Mouse (Mus musculus) heart, embryonic 14.5 days (tissue): ENCODE results near the gene Amhr2. TPM values are rescaled to one million over a fixed set of nuclear protein-coding genes. Genes with fewer than 3 reads are reported as not detected.
A peak's percentile ranks its signal among the peaks of the same experiment; 100 is the strongest.

ENCODE experiments used
- ATAC-seq: fragments of 200-750 bp; cut with Nextera tagmentation; 2 replicates; pipeline ENCODE4 v1.8.0; 2017; ENCODE audit warnings: low read depth, moderate TSS enrichment; ENCODE audit not compliant: insufficient number of reproducible peaks, insufficient read depth, low FRiP score
- H3K27ac ChIP-seq, 2 experiments: fragments of 200-500 bp in 1 of 2; fragments of 300-500 bp in 1 of 2; sonication (generic) in 1 of 2; replicated peaks in 1 of 2; 2 replicates each; pipeline ENCODE4 v1.5.1; 2012 to 2014; ENCODE audit warnings: low read depth in 2 of 2, low read length in 2 of 2, control low read depth in 1 of 2, mild to moderate bottlenecking in 1 of 2, mixed read lengths in 1 of 2; ENCODE audit not compliant: control insufficient read depth in 1 of 2, insufficient read depth in 1 of 2
- H3K27me3 ChIP-seq: fragments of 300-500 bp; sonication (generic); 2 replicates; pipeline ENCODE4 v1.6.1; 2014; ENCODE audit warnings: mild to moderate bottlenecking, low read length, control low read depth; ENCODE audit not compliant: control insufficient read depth, insufficient read depth
- H3K36me3 ChIP-seq: fragments of 300-500 bp; sonication (generic); 2 replicates; pipeline ENCODE4 v1.6.1; 2014; ENCODE audit warnings: mild to moderate bottlenecking, control low read depth, low read length, mixed read lengths; ENCODE audit not compliant: control insufficient read depth, insufficient read depth
- H3K4me1 ChIP-seq, 2 experiments: fragments of 200-500 bp in 1 of 2; fragments of 300-500 bp in 1 of 2; sonication (generic) in 1 of 2; 2 replicates each; pipeline ENCODE4 v1.6.1; 2012 to 2014; ENCODE audit warnings: low read length in 2 of 2, control low read depth in 1 of 2, mixed read lengths in 1 of 2; ENCODE audit not compliant: control insufficient read depth in 2 of 2, insufficient read depth in 2 of 2
- H3K4me2 ChIP-seq: fragments of 300-500 bp; sonication (generic); 2 replicates; pipeline ENCODE4 v1.6.1; 2014; ENCODE audit warnings: mild to moderate bottlenecking, low read length
- H3K4me3 ChIP-seq, 2 experiments: fragments of 200-500 bp in 1 of 2; fragments of 300-500 bp in 1 of 2; sonication (generic) in 1 of 2; 2 replicates each; pipeline ENCODE4 v1.5.1; 2012 to 2014; ENCODE audit warnings: low read length in 2 of 2, mild to moderate bottlenecking in 2 of 2, control low read depth in 1 of 2, low read depth in 1 of 2, moderate library complexity in 1 of 2; ENCODE audit not compliant: control insufficient read depth in 1 of 2, insufficient read depth in 1 of 2
- H3K9ac ChIP-seq: fragments of 300-500 bp; sonication (generic); 2 replicates; pipeline ENCODE4 v1.6.1; 2014; ENCODE audit warnings: mild to moderate bottlenecking, low read length
- H3K9me3 ChIP-seq: fragments of 300-500 bp; sonication (generic); 2 replicates; pipeline ENCODE4 v1.6.1; 2016; ENCODE audit warnings: low read length, control low read depth; ENCODE audit not compliant: control insufficient read depth
- WGBS: fragments of 180-500 bp; shearing (Covaris S2); extraction: QIAGEN DNeasy Blood & Tissue Kit; methylation state at CpG from one replicate; pipeline ENCODE4 v1.1.7; 2014; 5-methylcytosine and 5-hydroxymethylcytosine counted together
- polyA plus RNA-seq: library from polyadenylated mRNA; unstranded; fragments of >200 nt; fragmentation: Nextera tagmentation; extraction: Ambion mirVana; gene quantifications from 2 replicates; pipeline ENCODE4 v1.2.1, GENCODE M21; 2014

Amhr2 gene
- polyA plus RNA-seq, 1 experiment from 2014 or later = 2.1 TPM

DNA sequence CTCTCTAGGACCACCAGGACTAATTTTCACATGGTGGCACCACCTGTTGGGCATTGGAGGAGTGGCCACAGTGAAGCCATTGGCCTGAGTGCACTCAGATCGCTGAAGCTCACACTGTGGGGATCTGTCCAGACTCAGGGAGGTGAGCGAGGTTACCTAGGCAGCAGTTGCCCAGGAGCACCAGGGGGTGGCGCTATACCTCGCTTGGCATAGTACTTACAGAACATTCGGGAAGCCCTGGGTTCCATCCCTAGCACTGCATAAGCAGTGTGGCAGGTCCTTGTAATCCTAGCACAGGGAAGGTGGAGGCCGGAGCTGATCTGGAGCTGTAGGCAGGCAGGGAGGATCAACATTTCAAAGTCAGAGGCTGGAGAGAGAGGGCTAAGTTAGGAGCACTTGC is 10.8 kb downstream of the Amhr2 start:
- peaks cover 9 to 22% of the 10 kb centered on the region in 2 experiments for H3K4me1 ChIP-seq
- H3K9me3 ChIP-seq = no peaks in the 10 kb centered on the region
- WGBS = 35% methylated on average over 6 of the region's 6 CpGs
- H3K9ac ChIP-seq = no peak overlapping the region
- H3K36me3 ChIP-seq = no peaks in the 10 kb centered on the region
- H3K27ac ChIP-seq = no peak overlapping the region
- H3K4me2 ChIP-seq = no peak overlapping the region
- no peaks in the 10 kb centered on the region for H3K27me3 ChIP-seq
- H3K4me3 ChIP-seq = no peak overlapping the region
- ATAC-seq = no peak

DNA sequence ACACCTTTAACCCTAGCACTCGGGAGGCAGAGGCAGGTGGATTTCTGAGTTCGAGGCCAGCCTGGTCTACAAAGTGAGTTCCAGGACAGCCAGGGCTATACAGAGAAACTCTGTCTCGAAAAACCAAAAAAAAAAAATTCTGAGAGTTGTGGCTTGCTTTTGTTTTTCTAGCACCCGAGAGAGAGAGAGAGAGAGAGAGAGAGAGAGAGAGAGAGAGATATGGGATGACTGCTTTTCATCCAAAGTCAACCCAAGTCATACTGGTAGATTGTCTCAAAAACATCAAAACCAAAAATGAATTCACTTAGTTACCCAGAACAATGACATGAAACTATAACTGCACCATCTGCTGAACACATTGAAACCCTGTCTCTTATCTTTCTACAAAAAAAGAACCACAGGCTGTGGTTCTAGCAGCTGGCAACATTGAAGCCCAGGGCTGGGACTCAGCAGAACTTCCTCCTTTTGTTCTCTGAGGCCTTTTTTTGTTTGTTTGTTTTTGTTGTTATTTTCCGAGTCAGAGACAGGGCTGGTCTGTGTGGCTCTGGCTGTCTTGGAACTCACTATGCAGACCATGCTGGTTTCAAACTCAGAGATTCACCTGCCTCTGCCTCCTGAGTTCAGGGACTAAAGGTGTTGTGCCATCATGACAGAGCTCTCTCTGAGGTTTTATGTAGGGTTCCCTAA is 13.0 kb downstream of the Amhr2 start:
- peak overlapping the region; percentile 77 for H3K4me2 ChIP-seq
- 58% methylated on average over 5 of the region's 5 CpGs for WGBS
- H3K9ac ChIP-seq = peak overlapping the region; percentile 74
- peaks cover 9% of the 10 kb centered on the region for H3K36me3 ChIP-seq
- no peaks in the 10 kb centered on the region for H3K27me3 ChIP-seq
- no peaks in the 10 kb centered on the region for H3K9me3 ChIP-seq
- no peak for ATAC-seq
- peak overlapping the region in 1 of 2 experiments; percentile 56; a peak in 2 of 4 replicates for H3K4me3 ChIP-seq
- peaks cover 9 to 28% of the 10 kb centered on the region in 2 experiments for H3K4me1 ChIP-seq
- peak overlapping the region in 1 of 2 experiments; percentile 70; a peak in 2 of 4 replicates for H3K27ac ChIP-seq

DNA sequence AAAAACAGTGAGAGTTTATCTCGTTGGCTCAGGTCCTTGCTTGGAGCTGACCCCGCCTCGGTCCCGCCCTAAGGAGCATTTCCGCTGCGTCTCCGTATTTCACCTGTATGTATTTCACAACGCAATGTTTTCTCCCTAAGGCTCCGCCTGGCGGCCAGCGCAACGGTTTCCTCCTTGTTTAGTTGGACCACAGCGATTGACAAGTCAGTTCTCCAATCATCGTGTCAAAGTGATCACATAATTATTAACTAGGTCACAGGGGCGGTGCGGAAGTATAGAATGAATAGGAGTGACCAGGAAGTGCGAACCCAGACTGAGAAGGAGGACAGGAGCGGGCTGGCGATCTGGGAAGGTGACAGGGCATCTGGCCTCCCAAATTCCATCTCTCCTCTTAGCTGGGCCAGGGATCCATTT is 13.7 kb downstream of the Amhr2 start, which contains the start of gene Prr13:
TSS of gene Prr13 (plus strand) at position 125 of the 414 bp plus-strand sequence.
- Histone ChIP-seq H3K9ac (peak within 1 kb of the TSS; percentile 74), H3K9me3 (no peaks in the 10 kb centered on the region), H3K4me2 (peak within 1 kb of the TSS; percentile 77), H3K27ac (peak within 1 kb of the TSS in 1 of 2 experiments; percentile 70; a peak in 3 of 4 replicates), H3K4me1 (peaks cover 9 to 28% of the 10 kb centered on the region in 2 experiments), H3K4me3 (peak within 1 kb of the TSS; percentile 37 to 56), H3K36me3 (peaks cover 12% of the 10 kb centered on the region), H3K27me3 (no peaks in the 10 kb centered on the region)
- ATAC-seq = peak; percentile 76
- under 1% methylated on average over 19 of the region's 19 CpGs for WGBS

DNA sequence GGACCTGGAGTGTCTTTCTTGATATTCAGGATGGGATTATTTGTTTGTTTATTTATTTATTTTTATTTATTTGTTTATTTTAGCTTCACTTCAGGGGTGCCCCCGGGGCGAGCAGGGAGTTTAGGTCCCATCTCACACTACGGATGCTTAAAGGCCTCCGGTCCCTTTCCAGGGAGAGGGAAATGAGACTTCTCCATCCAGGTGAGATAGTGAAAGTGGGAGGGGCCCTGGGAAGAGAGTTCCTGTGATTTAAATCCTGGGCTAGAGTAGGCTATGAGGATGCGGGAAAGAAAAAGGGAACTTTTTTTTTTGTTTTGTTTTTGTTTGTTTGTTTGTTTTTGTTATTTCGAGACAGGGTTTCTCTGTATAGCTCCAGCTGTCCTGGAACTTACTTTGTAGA is 14.2 kb downstream of the Amhr2 start:
- no peak for ATAC-seq
- Histone ChIP-seq H3K36me3 (peaks cover 12% of the 10 kb centered on the region), H3K27ac (peak overlapping the region in 1 of 2 experiments; percentile 70; a peak in 2 of 4 replicates), H3K4me2 (peak overlapping the region; percentile 77), H3K4me1 (peaks cover 9 to 28% of the 10 kb centered on the region in 2 experiments), H3K9ac (peak overlapping the region; percentile 74), H3K27me3 (no peaks in the 10 kb centered on the region), H3K9me3 (no peaks in the 10 kb centered on the region), H3K4me3 (peak overlapping the region; percentile 37 to 56)
- 35% methylated on average over 6 of the region's 6 CpGs for WGBS

DNA sequence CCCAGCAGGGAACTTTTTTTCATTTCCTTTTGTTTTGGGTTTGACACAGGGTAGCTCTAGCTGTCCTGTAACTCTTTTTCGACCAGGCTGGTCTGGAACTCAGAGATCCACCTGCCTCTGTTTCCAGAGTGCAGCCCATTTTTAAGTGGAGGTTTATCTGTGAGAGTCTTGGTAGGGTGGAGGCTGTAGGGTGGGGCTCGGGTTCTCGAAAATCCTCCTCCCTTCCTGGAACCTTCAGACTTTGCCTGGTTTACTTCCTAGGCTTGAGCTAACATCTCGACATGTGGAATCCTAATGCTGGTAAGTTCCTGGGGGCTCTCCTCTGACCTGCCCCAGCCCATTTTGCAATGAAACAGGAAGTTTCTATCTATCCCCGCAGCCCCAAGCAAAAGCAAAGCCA is 14.7 kb downstream of the Amhr2 start:
- Histone ChIP-seq H3K4me2 (peak overlapping the region; percentile 77), H3K4me3 (peak overlapping the region; percentile 12 to 56; a peak in 2 of 4 replicates), H3K9ac (0 out of 2 replicates have a peak overlapping the region, but pooled peaks have one; percentile 74), H3K36me3 (peaks cover 12% of the 10 kb centered on the region), H3K9me3 (no peaks in the 10 kb centered on the region), H3K27me3 (no peaks in the 10 kb centered on the region), H3K4me1 (peaks cover 9 to 28% of the 10 kb centered on the region in 2 experiments), H3K27ac (peak overlapping the region in 1 of 2 experiments; percentile 28; a peak in 2 of 4 replicates)
- WGBS = 45% methylated on average over 5 of the region's 5 CpGs
- no peak for ATAC-seq

DNA sequence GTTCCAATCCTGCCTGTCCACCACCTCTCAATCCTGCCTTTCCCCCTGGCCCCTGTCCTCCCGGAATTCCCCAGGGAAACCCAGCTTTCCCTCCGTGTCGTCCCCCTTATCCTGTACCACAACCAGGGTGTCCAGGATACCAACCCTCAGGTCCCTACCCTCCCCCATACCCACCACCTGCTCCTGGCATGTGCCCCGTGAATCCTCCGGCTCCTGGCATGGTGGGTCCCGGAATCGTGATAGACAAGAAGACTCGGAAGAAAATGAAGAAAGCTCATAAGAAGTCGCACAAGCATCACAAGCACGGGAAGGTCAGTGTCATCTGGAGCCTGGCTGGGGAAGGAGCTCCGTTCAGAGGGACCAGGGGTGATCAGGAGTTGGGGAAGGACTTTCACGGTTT is 15.2 kb downstream of the Amhr2 start:
- H3K4me2 ChIP-seq = peak overlapping the region; percentile 77
- H3K9ac ChIP-seq = no peak overlapping the region
- peaks cover 12% of the 10 kb centered on the region for H3K36me3 ChIP-seq
- H3K27me3 ChIP-seq = no peaks in the 10 kb centered on the region
- no peak overlapping the region for H3K27ac ChIP-seq
- H3K4me3 ChIP-seq = peak overlapping the region in 1 of 2 experiments; percentile 56; a peak in 1 of 4 replicates
- WGBS = 70% methylated on average over 12 of the region's 12 CpGs
- ATAC-seq = no peak
- H3K9me3 ChIP-seq = no peaks in the 10 kb centered on the region
- H3K4me1 ChIP-seq = peaks cover 9 to 28% of the 10 kb centered on the region in 2 experiments

DNA sequence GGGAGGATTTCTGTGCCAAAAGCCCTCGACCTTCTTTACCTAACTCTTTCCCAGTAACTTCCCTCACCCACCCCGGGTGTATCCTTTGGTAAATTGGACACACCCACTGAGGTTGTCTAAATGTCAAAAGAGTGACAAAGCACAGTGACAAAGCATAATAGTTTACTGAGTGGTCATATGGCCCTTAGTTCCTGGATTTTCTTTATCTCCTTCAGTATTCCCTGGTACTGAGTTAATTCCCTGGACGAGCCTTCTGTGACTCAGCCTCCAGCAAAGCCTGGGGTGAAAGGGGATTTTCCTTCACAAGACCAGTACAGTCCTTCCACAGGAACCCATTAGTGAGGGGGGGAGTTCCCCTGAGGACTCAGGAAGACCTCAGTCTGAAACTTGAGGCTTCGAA is 15.8 kb downstream of the Amhr2 start:
- H3K9ac ChIP-seq = peak overlapping the region; percentile 21; the same call in 1 of the 2 replicates
- no peak for ATAC-seq
- 46% methylated on average over 4 of the region's 4 CpGs for WGBS
- H3K36me3 ChIP-seq = peaks cover 12% of the 10 kb centered on the region
- H3K27ac ChIP-seq = no peak overlapping the region
- no peaks in the 10 kb centered on the region for H3K9me3 ChIP-seq
- H3K4me1 ChIP-seq = peaks cover 9 to 28% of the 10 kb centered on the region in 2 experiments
- H3K27me3 ChIP-seq = no peaks in the 10 kb centered on the region
- H3K4me2 ChIP-seq = peak overlapping the region; percentile 77; the same call in 1 of the 2 replicates
- H3K4me3 ChIP-seq = no peak overlapping the region
